Mouse (Mus musculus) intestine, embryonic 14.5 days (tissue): ENCODE data around the gene Chst13. TPM values are rescaled to one million over a fixed set of nuclear protein-coding genes. Genes with fewer than 3 reads are reported as not detected.
A peak's percentile ranks its signal among the peaks of the same experiment; 100 is the strongest.

Experiments
- ATAC-seq: fragments of 200-750 bp; cut with Nextera tagmentation; replicated peaks from 2 replicates; pipeline ENCODE4 v1.8.0; 2017; ENCODE audit warnings: low read depth, moderate number of reproducible peaks, moderate TSS enrichment, moderate library complexity; ENCODE audit not compliant: low FRiP score, low TSS enrichment
- DNase-seq: peaks from one replicate; pipeline ENCODE4 v3.0.0-alpha.2; 2018; ENCODE audit warnings: low spot score
- H3K27ac ChIP-seq: fragments of 300-500 bp; sonication (generic); 2 replicates; pipeline ENCODE4 v1.5.1; 2014; ENCODE audit warnings: low read depth, mild to moderate bottlenecking, control low read depth
- H3K27me3 ChIP-seq: fragments of 300-500 bp; sonication (generic); replicated peaks from 2 replicates; pipeline ENCODE4 v1.6.1; 2014; ENCODE audit warnings: low read length, control low read depth; ENCODE audit not compliant: control insufficient read depth, insufficient read depth
- H3K36me3 ChIP-seq: fragments of 300-500 bp; sonication (generic); 2 replicates; pipeline ENCODE4 v1.6.1; 2014; ENCODE audit warnings: low read length, control low read depth; ENCODE audit not compliant: control insufficient read depth, insufficient read depth
- H3K4me1 ChIP-seq: fragments of 300-500 bp; sonication (generic); replicated peaks from 2 replicates; pipeline ENCODE4 v1.6.1; 2014; ENCODE audit warnings: low read length, control low read depth, mixed read lengths; ENCODE audit not compliant: control insufficient read depth, insufficient read depth
- H3K4me2 ChIP-seq: fragments of 300-500 bp; sonication (generic); 2 replicates; pipeline ENCODE4 v1.6.1; 2014; ENCODE audit warnings: low read length
- H3K4me3 ChIP-seq: fragments of 300-500 bp; sonication (generic); 2 replicates; pipeline ENCODE4 v1.5.1; 2014; ENCODE audit warnings: low read depth, low read length, control low read depth, mixed read lengths
- H3K9ac ChIP-seq: fragments of 300-500 bp; sonication (generic); 2 replicates; pipeline ENCODE4 v1.6.1; 2014; ENCODE audit warnings: mild to moderate bottlenecking, low read length
- H3K9me3 ChIP-seq: fragments of 300-500 bp; sonication (generic); 2 replicates; pipeline ENCODE4 v1.6.1; 2016; ENCODE audit warnings: low read length, control low read depth; ENCODE audit not compliant: control insufficient read depth
- WGBS: fragments of 180-500 bp; shearing (Covaris S2); extraction: QIAGEN DNeasy Blood & Tissue Kit; methylation state at CpG from one replicate; pipeline ENCODE4 v1.1.7; 2014; 5-methylcytosine and 5-hydroxymethylcytosine counted together
- polyA plus RNA-seq: library from polyadenylated mRNA; unstranded; fragments of >200 nt; fragmentation: Nextera tagmentation; extraction: Ambion mirVana; gene quantifications from 2 replicates; pipeline ENCODE4 v1.2.1, GENCODE M21; 2014

The Chst13 gene
- polyA plus RNA-seq: 0.28 and 0.46 TPM in 2 replicates

- peak within 1 kb of the TSS; percentile 20 for H3K4me3 ChIP-seq
- H3K27me3 ChIP-seq: 0 out of 2 replicates have a peak, but pooled peaks cover 3% of the 10 kb centered on the region
- H3K27ac ChIP-seq: no peak within 1 kb of the TSS
- no peaks in the 10 kb centered on the region for H3K9me3 ChIP-seq
- H3K36me3 ChIP-seq: no peaks in the 10 kb centered on the region
- WGBS: 6% methylated on average over 22 of the region's 22 CpGs
- H3K9ac ChIP-seq: no peak within 1 kb of the TSS
- peak; percentile 29; the same call in 1 of the 2 replicates for ATAC-seq
- DNase-seq: no peak
- peak within 1 kb of the TSS; percentile 49 for H3K4me2 ChIP-seq
- no peaks in the 10 kb centered on the region for H3K4me1 ChIP-seq
These were observed at the start of gene Chst13 for GRCm38 (mm10) chr6:90324991-90325390. Gene Chst13 (minus strand): TSS chr6:90325185.

DNA sequence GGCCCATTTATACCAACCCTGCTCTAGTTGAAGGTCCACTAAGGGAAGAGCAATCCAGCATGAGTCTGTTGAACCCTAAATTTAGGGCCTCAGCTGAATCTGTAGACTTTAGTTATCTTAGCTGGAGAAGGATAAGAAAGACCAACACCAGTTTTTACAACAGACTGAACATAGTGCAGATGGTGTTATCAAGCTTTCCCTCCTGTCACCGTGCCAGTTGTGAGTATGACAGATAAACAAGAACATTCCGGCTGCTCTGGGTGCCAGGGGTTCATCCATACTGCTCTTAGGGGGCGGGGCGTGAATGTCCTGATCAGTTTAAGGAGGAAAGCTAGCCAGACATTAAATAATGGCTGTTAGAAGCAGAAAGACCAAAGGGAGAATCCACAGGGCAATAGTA is 49.7 kb upstream of the Chst13 start:
- peaks cover 16% of the 10 kb centered on the region for H3K4me1 ChIP-seq
- H3K4me3 ChIP-seq: no peak overlapping the region
- peaks cover 75% of the 10 kb centered on the region for H3K36me3 ChIP-seq
- DNase-seq: no peak
- H3K9ac ChIP-seq: no peak overlapping the region
- no peaks in the 10 kb centered on the region for H3K9me3 ChIP-seq
- H3K27ac ChIP-seq: no peak overlapping the region
- 81% methylated on average over 4 of the region's 4 CpGs for WGBS
- H3K4me2 ChIP-seq: no peak overlapping the region
- ATAC-seq: no peak
- H3K27me3 ChIP-seq: no peaks in the 10 kb centered on the region

DNA sequence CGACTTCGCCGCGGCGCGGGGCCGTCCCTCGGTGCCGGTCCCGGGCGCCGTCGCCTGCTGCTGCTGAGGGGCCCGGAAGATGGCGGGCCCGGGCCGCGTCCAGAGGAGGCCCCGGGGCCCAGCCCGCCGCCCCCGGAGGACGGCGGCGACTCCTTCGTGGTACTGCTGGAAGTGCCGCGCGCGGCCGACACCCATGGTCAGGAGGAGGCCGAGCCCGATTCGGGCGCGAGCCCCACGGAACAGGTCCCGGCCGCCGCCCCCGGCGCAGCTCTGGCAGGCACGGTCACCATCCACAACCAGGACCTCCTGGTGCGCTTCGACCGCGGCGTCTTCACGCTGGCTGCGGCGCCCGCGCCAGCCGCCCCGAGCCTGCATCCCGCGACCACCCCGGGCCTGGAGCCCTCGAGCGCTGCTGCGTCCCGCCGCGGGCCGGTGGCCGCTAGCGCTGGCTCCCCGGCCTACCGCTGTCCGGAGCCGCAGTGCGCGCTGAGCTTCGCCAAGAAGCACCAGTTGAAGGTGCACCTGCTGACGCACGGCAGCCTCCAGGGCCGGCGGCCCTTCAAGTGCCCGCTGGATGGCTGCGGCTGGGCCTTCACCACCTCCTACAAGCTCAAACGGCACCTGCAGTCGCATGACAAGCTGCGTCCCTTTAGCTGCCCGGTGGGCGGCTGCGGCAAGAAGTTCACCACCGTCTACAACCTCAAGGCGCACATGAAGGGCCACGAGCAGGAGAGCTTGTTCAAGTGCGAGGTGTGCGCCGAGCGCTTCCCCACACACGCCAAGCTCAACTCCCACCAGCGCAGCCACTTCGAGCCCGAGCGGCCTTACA is 45.0 kb upstream of the Chst13 start:
- Histone ChIP-seq H3K27ac (peak overlapping the region; percentile 70), H3K4me2 (peak overlapping the region; percentile 92), H3K4me3 (peak overlapping the region; percentile 85), H3K9me3 (no peaks in the 10 kb centered on the region), H3K27me3 (no peaks in the 10 kb centered on the region), H3K9ac (peak overlapping the region; percentile 79), H3K4me1 (peaks cover 16% of the 10 kb centered on the region), H3K36me3 (peaks cover 28% of the 10 kb centered on the region)
- ATAC-seq (peak; percentile 75), DNase-seq (peak; percentile 78)
- WGBS: 0% methylated on average over 89 of the region's 98 CpGs

DNA sequence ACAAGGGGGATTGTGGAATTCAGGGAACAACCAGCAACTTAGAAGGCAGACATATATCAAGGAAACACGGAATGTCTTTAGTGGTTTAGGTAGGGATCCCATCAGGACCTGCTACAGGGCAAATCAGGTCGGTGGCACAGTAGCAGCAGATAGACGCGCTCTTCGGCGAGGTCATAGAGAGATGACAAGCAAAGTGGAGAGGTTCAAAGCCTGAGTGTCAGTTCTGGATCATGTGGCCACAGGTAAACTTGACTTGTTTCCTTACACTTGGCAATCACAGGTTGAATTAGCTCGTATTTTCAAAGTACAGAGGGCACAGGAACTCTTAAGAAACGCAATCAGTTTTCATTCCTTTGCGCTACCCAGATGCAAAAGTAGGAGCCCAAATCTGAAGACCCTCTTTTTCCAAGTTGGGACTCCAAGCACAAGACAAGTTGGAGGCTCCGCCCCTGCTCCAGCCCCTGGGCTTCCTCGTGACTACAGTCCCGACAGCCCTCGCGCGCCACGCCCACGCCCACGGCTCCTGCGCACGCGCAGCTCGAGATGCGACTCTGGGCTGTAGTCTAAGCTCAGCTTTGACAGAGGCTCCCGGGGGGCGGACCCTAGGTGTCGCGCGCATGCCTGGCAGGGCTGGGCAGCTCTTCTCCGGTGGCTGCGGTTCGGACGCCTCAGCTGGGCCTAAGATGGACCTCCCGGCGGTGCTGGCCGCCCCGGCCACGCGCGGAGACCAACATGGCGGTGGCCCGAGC is 44.2 kb upstream of the Chst13 start, which contains the start of gene Zxdc:
Zxdc (plus strand) TSS at position 517 of the 749 bp plus-strand sequence.
- Histone ChIP-seq H3K9ac (peak within 1 kb of the TSS; percentile 79), H3K36me3 (peaks cover 21% of the 10 kb centered on the region), H3K27me3 (no peaks in the 10 kb centered on the region), H3K27ac (peak within 1 kb of the TSS; percentile 70), H3K4me3 (peak within 1 kb of the TSS; percentile 85), H3K4me2 (peak within 1 kb of the TSS; percentile 92), H3K4me1 (peaks cover 16% of the 10 kb centered on the region), H3K9me3 (no peaks in the 10 kb centered on the region)
- ATAC-seq (peak; percentile 95), DNase-seq (peak; percentile 96)
- 6% methylated on average over 41 of the region's 41 CpGs for WGBS

- Histone ChIP-seq H3K4me3 (no peak overlapping the region), H3K36me3 (no peaks in the 10 kb centered on the region), H3K4me1 (peaks cover 3% of the 10 kb centered on the region; the same call in 1 of the 2 replicates), H3K27me3 (no peaks in the 10 kb centered on the region), H3K27ac (no peak overlapping the region), H3K9me3 (no peaks in the 10 kb centered on the region), H3K4me2 (no peak overlapping the region), H3K9ac (no peak overlapping the region)
- DNase-seq (no peak), ATAC-seq (no peak)
- whole genome bisulfite sequencing: 85% methylated on average over 5 of the region's 5 CpGs
These were observed 38.3 kb upstream of the Chst13 start for GRCm38 (mm10) chr6:90363301-90363700.

DNA sequence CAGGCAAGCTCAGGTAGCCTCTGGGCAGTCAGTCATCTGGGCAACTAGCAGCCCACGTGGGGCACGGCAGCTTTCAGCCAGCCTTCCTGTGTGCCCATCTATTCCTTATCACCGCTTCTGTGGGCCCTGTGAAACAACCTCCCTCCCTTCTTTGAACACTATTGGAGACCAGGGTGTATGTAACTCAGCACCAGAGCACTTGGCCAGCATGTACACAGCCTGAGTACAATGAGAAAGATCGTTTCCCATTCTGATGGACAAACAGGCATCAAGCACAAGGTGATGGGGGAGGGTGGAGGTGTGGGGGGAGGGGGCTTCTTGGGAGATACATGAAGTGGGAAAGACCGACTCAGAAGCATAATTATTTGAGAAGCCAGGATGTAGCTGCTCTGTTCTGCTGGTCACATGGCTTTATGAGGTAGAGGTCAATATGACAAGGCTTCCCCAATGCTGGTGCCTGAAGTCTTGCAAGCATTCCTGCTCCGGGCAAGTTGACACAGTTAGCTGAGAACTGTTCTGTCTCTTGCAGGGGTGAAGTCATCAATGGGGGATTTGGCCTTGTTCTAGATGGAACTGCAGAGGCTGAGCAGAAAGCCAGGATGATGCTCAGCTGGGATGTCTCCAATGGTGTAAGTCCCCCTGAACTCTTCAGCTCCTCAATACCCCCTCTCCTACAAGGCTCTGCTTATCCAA is 36.1 kb upstream of the Chst13 start:
- H3K4me2 ChIP-seq: no peak overlapping the region
- no peaks in the 10 kb centered on the region for H3K36me3 ChIP-seq
- H3K27ac ChIP-seq: no peak overlapping the region
- no peaks in the 10 kb centered on the region for H3K9me3 ChIP-seq
- no peak for DNase-seq
- 86% methylated on average over 6 of the region's 6 CpGs for WGBS
- no peaks in the 10 kb centered on the region for H3K27me3 ChIP-seq
- H3K4me1 ChIP-seq: peaks cover 3% of the 10 kb centered on the region; the same call in 1 of the 2 replicates
- H3K9ac ChIP-seq: no peak overlapping the region
- H3K4me3 ChIP-seq: no peak overlapping the region
- no peak for ATAC-seq

GRCm38 (mm10) chr6:90360024-90360781 is 35.2 kb upstream of the Chst13 start:
- 51% methylated on average over 7 of the region's 7 CpGs for WGBS
- H3K36me3 ChIP-seq: no peaks in the 10 kb centered on the region
- DNase-seq: no peak
- peak; percentile 47 for ATAC-seq
- H3K4me2 ChIP-seq: no peak overlapping the region
- H3K4me3 ChIP-seq: no peak overlapping the region
- H3K4me1 ChIP-seq: peaks cover 3% of the 10 kb centered on the region; the same call in 1 of the 2 replicates
- H3K9ac ChIP-seq: no peak overlapping the region
- no peak overlapping the region for H3K27ac ChIP-seq
- H3K27me3 ChIP-seq: no peaks in the 10 kb centered on the region
- no peaks in the 10 kb centered on the region for H3K9me3 ChIP-seq

GRCm38 (mm10) chr6:90359445-90359844 is 34.5 kb upstream of the Chst13 start:
- DNase-seq: no peak
- Histone ChIP-seq H3K9ac (no peak overlapping the region), H3K4me1 (peaks cover 3% of the 10 kb centered on the region; the same call in 1 of the 2 replicates), H3K9me3 (no peaks in the 10 kb centered on the region), H3K4me3 (no peak overlapping the region), H3K27me3 (no peaks in the 10 kb centered on the region), H3K36me3 (no peaks in the 10 kb centered on the region), H3K4me2 (no peak overlapping the region), H3K27ac (no peak overlapping the region)
- WGBS: 83% methylated on average over 2 of the region's 2 CpGs
- no peak for ATAC-seq
